Mouse (Mus musculus): Measurements from ENCODE around the gene Adap1.

DNA sequence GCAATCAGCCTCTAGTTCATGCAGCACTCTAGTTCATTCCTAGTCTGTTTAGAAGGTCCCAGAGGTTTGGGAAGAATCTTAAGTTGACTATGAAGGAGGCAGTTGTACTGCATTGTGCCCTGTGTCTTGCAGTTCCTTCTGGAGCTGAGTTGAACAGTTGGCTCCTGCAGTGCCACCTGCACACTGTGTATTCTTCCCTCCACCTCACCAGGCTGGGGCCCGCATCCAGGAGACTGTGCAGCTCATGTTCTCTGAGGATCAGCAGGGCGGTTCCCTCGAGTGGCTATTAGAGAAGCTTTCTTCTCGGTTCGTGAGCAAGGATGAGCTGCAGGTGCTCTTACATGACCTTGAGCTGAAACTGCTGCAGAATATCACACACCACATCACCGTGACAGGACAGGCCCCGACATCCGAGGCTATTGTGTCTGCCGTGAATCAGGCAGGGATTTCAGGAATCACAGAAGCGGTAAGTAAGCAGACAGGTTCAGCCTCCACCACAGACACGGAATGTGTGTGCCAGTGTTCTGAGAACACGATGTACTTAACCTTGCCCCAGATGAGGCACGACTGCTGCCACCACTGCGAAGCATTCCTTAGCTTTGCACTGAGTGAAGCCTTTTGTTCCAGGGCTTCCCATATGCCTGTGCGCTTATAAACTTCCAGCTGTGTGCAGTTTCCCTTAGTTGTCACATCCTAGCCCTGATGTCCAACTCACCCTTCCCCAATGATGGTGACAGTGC, 84.2 kb downstream of the Adap1 start:
- TF ChIP-seq CTCF (IDR thresholded peaks at IDR 0.05; ENCODE audit: extremely low read depth, insufficient read depth, insufficient read length, insufficient replicate concordance) (no peak), POLR2A (IDR thresholded peaks at IDR 0.05; ENCODE audit: low read depth, low read length) (no peak)
